Mouse (Mus musculus) frontal cortex, postnatal 14 days (tissue): Measurements from ENCODE around the gene Il3.

ENCODE experiments used
- DNase-seq, 2 experiments: peaks; one replicate each; pipeline ENCODE4 v3.0.0; 2022; ENCODE audit warnings: low spot score in 2 of 2

Gene Il3

DNA sequence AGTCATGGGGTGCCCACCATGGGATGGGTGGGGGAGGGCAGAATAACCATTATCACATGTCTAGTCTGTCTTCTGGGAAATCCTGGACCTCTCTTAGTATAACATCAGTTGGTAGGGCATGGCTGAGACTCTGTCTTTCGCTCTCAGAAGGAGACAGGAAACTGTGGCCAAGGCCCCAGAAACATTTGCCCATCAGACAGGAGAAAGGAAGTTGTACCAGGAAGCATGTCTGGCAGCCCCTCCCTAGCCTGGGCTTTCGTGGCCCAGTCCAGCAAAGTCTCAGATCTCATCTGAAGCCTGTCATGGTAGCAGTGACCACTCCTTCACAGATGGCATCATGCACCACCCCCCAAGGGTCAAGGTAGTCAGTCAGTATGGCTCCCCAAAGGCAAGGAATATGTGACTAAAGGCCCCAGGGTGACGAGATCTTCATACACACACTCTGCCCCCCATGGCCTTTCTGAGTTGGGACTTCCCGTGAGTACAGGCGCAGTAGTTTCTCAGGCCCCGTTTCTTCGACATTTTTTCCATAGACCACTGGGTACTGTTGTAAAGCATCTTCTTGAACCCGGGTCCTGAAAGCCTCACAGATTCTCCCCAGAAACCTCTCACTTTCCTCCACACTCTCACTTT, 20.9 kb upstream of the Il3 start:
- no peak for DNase-seq

DNA sequence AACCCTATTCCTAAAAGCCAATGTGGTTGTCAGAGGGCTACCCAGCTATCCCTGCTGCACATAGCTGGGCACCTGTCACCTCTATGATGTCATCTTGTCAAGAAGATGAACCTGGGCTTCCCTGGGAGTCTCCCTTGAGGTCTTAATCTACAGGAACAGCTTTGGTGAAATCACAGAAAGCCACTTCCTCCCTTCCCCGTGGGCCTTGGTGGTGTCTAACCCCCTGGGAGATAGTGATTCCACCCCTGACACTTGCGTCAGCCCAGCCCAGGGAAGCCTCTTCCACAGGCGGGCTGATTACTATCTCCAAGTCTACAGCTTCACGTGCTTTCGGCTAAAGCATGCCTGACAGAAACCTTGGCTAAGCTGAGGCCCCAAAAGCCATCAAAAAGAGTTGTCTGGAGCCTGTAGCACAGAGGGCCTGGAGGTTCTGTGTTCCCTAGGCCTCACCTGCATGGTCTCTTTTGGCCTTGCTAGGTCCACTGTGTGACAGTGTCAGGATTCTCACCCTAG, 4.4 kb upstream of the Il3 start:
- DNase-seq: no peak

DNA sequence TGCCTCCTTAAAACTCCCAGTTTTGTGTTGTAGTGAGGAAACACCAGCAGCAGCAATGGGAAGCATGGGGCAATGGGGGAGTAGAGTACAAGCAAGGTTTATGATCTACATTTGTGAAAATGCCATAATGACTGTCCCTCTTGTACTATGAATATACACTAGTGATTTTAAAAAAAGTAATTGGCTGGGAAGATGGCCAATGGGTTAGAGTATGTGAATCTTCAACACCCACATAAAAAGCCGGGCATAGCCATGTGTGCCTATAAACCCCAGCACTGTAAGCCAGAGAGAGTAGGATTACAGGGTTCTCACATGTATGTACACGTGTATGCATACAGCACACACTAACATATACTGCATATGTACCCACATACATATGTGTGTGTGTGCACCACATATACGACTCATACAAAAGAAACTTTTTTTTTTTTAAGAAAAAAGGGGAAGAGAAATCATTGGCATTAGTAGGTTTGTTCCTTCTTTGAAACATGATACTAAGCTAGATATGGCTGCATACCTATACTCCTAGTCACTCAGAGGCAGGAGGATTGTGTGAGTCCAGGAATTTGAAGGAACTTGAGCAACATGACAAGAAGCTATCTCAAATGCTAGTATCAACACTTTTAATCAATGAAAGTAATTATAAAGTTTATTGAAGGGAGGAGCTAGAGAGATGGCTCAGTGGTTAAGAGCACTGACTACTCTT, 2.3 kb upstream of the Il3 start:
- DNase-seq: no peak

DNA sequence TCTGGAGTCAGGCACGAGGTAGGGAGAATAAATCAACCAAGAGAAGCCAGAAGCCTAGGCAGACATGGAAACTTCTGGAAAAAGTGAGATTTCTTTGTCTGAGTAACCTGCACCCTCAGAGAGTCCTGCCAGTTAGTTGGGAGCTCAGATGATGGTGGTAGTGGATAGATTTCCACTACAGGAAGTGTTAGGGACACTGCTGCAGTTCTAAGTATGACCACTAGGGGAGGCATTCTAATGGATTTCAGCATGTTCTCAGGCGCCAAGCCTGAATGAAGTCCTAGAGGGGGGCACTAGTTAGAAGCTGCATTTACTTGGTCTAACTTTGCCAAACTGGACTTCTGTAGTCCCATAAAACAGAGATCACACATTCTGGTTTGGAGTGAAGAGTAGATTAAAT, 2.5 kb downstream of the Il3 start:
- peak in 1 of 2 experiments; percentile 21 for DNase-seq

DNA sequence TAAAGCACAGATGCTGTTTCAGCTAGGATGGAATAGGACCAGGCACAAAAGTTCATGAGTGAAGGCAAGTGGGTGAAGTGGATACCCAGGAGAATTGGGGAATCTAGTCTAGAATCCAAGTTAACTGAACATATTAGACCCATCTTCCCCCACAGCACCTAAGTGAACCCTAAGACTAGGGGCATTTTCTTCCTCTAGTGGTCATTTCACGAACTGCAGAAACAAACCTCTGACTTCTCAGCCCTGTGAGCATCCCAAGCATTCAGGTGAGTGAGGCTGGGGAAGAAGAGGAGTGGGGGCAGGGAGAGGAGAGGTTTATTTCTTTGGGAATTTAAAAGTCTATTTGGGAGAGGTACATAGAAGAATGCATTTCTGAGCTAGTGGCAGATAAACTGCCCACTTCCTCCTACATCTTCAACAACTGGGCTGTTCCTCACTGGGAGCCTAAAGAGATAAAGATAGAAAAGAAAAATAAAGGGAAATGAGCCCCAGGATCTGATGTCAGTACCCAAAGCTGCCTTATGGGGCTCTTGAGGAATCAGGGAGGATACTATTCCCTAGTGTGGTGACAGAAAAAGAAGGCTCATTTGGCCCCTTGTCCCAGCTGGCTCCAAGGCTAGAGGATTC, 3.6 kb downstream of the Il3 start:
- no peak for DNase-seq

DNA sequence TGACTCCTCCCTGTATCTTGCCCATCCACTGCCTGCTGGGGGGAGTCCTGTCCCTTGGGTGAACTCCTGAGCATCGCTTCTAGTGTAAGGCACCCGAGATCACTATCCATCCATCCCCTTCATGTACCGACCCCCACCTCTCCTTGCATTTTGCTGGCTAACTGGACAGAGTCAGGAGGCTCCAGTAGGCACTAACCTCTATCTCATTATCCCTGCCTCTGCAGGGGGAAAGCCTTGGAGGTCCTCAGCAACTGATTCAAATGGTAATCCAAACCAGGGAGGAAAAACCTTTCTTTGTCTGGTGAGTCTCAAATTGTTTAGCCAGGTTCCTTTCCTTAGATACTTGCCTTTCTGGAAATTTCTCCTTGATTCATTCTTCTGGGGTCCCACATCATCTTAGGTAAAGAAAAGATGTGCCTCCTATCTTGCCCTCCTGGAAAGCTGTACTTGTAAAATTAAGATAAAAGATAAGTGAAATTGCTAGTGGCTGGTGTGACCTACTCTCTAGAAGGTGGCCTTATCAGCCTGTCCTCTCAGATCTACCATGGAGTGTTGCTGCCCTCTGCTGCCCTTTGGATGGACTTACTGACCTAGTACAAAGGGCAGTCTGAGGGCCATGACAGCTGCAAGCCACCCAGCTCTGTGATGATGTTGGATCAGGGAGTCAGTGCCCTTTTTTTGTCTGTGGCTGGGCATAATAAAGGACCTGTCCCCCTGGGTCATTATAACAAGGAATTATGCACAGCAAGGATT, 10.3 kb downstream of the Il3 start:
- DNase-seq: peak; percentile 23 to 51

DNA sequence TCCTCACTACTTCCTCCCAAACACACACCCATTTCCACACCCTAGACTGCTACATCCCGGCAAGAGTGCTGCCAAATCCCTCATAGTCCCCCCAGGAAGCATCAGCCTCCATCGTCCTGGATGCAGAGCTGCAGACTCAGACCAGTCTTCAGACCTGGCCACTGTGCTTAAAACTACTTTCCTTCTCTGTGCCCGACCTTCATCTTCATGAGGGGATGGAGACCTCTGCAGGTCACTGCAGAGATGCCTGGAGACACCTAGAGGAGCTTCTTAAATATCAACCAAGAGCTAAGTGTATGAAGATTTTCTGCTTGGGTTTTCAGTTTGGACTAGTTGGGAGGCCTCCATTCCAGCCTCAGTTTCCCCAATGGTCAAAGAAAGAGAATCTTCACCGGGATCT, 13.0 kb downstream of the Il3 start:
- no peak for DNase-seq

DNA sequence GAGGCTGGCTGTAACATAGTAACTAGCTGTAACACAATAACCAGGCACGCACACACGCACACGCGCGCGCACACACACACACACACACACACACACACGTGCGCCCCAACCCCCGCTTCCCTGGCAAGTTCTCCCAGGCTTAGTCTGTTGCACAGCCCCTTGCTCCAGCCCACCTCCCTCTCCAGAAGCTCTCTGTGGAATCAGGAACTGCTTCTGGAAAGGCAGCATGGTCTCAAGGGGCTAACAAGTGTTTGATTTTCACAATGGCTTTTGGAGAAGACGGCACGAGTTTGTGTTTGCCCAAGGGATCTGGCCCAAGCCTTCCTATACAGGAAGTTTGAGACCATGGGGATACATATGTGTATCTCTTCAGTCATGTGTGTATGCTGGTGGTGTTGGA, 16.5 kb downstream of the Il3 start:
- DNase-seq: no peak

DNA sequence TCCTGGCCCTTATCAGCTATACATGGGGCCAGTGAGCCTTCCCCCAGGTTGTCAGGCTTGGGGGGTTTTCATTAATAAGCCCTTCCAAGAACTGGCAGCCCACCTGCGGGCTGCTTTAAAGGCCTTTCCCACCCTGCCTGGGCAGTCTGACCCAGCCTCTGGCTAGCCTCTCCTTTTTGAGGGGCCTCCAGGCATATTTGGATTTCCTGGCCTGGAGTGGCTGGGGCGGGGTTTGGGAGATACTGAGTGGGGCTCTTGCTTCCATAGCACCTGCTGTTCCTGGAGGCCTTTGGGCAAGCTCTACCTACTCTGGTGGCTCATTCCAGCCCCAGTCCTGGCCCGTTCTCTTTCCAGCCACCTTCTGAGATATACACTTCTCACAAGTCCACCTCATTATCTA, 17.3 kb downstream of the Il3 start:
- DNase-seq: no peak

DNA sequence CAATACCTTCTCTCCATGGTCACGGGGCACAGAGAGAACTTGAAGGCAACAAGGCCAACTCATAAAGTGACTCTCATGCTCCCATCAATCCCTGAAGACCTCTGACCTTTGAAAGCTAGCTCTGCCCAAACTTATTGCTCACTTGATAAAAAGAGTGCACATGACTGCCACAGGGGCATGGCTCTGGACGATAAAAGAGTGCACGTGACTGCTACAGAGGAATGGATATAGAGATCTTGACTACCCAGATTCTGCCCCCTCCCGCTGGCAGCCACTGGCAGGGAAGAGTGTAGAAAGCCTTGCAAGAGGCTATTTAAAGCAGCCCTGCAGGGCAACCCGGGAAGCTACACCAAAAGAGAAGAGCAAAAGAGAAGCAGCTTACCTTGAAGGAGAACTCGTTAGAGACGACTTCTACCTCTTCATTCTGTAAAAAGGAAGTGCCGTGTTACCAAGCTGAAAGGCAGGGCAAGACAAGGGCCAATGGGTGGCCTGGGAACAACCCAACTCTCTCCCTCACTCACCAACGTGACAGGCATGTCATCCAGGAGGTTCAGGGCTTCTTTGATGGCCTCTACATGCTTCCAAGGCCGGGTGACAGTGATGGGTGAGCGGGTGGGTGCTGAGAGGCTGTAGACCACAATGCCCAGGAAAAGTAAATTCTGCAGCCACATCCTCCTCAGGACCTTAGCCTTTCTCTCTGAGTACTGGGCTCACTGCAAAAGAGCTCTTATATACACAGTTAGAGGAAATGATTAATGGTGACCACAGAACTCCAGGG, 17.9 kb downstream of the Il3 start, which contains the start of gene Csf2:
Gene Csf2 (minus strand): TSS at position 728 of the 778 bp plus-strand sequence.
- DNase-seq: no peak

DNA sequence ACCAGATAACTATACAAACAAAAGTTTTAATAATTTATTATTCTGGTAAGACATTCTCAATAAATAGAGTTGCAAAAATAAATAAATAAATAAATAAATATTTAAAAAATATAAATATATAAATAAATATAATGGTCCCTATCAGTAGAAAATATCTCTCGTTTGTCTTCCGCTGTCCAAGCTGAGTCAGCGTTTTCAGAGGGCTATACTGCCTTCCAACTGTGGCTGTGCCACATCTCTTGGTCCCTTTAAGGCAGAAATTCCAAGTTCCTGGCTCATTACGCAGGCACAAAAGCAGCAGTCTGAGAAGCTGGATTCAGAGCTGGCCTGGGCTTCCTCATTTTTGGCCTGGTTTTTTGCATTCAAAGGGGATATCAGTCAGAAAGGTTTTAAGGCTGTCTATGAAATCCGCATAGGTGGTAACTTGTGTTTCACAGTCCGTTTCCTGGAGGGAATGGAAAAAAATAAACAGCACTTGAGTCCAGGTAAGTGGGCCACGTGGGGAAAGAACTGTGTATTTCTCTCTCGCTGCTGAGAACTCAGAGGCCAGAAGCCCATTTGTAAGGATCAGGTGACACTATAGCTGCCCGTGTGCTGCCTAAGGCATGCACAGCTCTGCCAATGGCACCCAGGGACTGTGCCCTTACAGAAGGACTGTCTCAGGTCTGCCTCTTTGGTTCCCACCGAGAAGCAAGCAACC, 19.7 kb downstream of the Il3 start:
- no peak for DNase-seq

DNA sequence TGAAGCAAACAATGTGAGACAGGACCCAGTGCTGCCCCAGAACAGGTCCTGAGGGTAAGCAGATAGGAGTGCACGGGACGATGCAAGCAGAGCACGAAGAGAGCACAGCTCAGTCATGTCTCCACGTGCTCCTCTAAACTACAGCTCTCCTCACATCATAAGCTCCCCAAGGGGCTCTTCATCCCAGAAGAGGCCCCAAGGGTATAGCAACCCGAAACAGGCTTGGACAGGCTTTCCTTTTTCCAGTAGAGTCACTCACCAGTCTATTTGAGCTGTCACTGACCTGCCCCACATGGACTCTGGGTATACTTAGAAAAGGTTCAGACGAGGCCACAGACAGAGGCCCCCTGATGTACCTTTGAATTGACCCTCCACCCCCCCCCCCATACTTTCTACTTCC, 22.6 kb downstream of the Il3 start:
- DNase-seq: no peak

DNA sequence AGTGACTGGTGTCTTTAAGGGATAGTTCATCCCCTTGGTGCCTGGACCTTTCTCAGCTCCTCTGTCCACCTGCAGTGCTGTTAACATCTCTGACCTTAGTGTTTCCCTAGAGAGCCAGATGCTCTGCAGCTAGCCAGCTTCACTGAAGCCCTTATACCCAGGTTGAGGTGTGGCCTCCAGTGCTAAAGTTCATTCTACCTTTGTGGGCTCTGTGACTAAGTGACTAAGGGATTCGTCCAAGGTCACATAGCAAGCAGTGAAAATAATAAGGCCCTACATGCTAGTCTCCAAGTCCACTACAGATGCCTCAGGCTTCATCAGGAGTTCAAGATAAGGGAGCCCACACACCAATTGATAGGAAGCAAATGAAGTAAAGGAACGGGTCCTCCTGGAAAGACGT, 24.6 kb downstream of the Il3 start:
- no peak for DNase-seq

DNA sequence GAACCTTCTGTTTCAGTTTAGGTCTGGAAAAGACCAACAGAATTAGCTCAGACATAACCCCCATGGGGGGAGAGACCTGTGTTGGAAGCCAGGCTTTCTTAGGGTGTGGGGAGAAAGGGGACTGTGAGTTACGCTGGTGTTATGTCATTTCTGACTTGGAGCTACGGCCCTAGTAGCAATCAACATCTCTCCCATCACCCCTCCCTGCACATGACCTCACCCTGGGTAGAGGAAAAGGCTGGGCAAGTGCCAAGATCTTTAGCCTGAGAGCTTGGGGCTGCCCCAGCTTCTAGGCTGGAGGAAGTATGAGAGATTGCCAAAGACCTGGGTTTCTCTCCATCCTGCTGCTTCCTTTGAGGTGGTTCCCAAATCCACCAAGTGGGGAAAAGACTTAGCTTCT, 30.1 kb downstream of the Il3 start:
- DNase-seq: no peak

DNA sequence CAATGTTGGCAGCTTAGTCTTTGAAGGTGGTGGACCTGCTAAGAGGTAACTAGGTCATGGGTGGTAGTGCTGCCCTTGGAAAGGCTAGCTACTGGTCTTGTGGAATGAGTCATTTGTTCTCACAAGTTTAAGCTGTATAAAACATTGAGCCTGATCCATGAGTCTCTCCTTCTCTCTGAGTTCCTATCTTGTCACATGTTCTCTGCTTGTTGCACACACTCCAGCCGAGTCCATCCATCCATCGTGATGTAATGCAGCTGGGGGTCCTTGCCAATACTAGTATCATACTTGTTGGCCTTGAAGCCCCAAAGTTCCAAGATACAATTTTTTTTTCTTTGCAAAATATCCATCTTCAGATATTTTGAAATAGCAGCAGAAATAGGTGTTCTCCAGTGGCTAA, 39.6 kb downstream of the Il3 start:
- no peak for DNase-seq

DNA sequence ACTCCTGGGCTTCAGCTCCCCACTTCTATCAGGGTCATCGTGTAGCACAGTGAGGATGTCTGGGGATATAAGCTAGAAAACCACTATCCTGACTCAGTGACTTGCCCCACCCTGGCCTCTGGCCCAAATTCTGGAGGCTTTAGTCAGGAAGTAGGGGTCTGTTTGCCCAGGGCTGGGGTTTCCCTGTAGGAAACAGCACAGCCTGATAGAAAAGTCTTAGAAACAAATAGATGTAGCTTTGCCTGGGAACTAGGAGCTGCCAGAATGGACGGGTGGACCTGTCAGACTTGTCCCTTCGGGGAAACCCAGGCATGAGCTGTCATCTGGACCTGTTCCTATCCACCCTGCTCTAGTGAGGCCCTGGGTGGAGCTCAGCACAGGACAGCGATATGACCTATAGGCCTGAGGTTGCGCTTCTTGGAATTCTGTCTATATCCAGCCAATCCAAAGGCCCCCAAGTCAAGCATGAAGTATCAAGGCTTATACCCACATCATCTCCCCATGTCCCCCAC, 42.5 kb downstream of the Il3 start:
- no peak for DNase-seq

DNA sequence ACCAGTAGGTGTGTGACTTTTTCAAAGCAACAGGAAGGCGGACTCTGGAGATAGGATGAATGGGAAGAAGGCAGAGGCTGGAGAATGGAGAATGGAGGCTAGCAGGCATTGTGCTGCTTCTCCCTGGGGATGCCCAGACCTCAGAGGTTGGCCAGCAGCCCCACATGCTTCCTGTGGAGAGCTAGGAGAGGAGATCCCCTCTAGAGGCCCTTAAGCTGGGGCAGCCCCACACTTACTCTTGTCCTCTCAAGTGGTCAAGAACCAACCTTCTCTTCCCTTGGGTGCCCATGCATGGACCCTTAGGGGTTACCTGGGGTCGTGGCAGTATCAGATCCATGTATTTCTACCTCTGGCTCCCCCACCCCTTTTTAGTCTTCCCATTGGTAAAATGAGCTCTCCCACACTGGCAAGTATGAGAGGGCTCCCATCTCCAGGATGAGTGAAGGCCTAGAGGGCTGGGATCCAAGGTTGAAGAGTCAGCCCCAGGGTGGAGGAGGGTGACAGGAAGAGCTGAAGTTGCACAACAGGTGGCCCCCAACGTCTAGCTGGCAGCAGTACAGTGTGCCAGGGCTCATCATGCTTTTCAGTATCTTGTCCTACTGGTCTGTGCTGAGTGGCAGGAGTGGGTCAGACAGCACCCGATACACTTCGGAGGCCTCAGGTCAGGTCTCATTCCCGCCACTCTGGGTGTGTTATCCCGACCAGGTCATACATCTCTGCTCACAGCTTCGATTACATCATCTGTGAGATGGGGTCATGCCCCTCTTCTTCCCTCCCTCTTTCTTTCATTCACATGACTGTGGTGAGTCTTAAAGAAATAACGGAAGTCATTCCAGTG, 43.2 kb downstream of the Il3 start:
- no peak for DNase-seq

DNA sequence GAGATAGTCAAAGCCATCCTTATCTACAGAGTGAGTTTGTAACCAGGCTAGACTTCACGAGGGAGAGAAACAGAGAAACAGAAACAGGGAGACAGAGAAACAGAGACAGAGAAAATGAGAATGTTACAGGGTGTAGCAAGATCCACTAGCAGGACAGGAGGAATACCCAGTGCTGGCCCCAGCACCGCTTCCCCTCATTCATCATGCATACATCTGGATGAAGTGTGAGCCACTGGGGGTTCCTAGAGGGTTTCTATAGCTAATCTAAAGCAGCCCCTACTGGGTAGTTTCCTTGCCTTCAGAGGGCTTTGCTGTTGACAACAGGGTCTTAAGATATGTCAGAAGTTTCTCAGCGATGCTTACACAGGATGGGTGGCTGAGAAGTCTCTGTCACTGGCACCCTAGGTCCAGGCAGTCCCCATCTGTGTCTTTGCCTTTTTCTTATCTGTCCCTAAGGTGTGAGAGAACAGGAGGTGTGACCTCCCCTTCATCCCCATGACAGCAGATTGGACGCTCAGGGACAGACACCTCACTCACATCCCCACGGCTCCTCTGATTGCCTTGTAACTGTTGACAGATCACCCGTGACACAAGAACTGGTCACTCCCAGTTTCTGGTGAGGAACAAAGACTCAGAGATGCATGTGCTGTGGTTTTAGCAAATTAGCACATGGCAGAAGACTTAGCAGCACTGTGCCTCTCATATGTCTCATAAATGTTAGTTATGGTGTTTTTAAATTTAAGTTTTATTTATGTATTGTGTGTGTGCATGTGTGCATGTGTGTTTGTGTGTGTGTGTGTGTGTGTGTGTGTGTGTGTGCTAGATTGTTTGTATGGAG, 47.0 kb downstream of the Il3 start:
- DNase-seq: no peak

DNA sequence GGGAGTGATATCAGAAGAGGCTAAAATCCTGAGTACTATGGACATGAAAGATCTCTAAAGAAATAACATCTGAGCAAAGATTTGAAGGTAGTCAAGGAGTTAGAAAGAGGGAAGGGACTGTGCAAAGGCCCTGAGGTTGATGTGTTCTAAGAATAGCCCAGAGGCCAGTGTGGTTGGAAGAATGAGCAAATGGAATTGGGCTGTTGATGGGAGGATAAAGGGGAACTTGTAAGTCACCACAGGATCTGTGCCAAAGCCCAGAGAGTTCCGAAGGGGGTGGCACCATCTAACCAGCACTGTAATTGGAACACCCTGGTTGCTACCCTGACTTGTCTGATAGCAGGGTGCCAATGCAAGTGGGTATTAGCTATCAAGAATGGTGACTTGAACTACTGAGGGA, 47.9 kb downstream of the Il3 start:
- no peak for DNase-seq
